Mouse (Mus musculus) erythroblast, embryonic 14.5 days (primary cell): ENCODE measurements around the gene Shpk.

Experiments
- GATA1 ChIP-seq: IDR thresholded peaks from 2 replicates; pipeline ENCODE4 v1.6.1; 2012; ENCODE audit warnings: low read length, inconsistent platforms, mixed read lengths
- TAL1 ChIP-seq: IDR thresholded peaks from 3 replicates; pipeline ENCODE4 v1.6.1; 2012; ENCODE audit warnings: low read length, inconsistent platforms, mixed read lengths

GRCm38 (mm10) chr11:73207621-73208020 lies 8.4 kb downstream of the Shpk start:
- TF ChIP-seq GATA1 (no peak), TAL1 (no peak)
